Mouse (Mus musculus) ovary, postnatal 14 days (tissue): ENCODE measurements around the gene Birc5.
"Not testable (repeated sequence)": the region's sequence is repeated elsewhere in the genome, so short reads cannot be mapped to it uniquely, and the experiment has no call there.

Experiments
- DNase-seq: peaks from one replicate; pipeline ENCODE4 v3.0.0; 2022; ENCODE audit warnings: low spot score

Gene Birc5

GRCm38 (mm10) chr11:117848985-117849671, at the start of gene Birc5:
Gene Birc5, plus strand, starts transcription at chr11:117849251.
- DNase-seq = peak; percentile 93

- DNase-seq = no peak
Observed at GRCm38 (mm10) chr11:117800038-117800437, 49.0 kb upstream of the Birc5 start.

GRCm38 (mm10) chr11:117801650-117802049, 47.4 kb upstream of the Birc5 start:
- DNase-seq = no peak

GRCm38 (mm10) chr11:117803166-117803688, 45.8 kb upstream of the Birc5 start:
- no peak for DNase-seq

- DNase-seq = no peak
Observed at GRCm38 (mm10) chr11:117806781-117807180, 42.3 kb upstream of the Birc5 start.

GRCm38 (mm10) chr11:117809407-117810311, 39.4 kb upstream of the Birc5 start, which contains the start of the genes Gm20708 and Syngr2:
Gene Gm20708, plus strand, starts transcription at chr11:117809668.
Gene Syngr2, plus strand, starts transcription at chr11:117809668.
- DNase-seq = peak; percentile 58

GRCm38 (mm10) chr11:117810401-117811046, 38.5 kb upstream of the Birc5 start:
- peak; percentile 72 for DNase-seq

- DNase-seq = no peak
Observed at GRCm38 (mm10) chr11:117813867-117814266, 35.2 kb upstream of the Birc5 start.

GRCm38 (mm10) chr11:117814704-117815366, 34.2 kb upstream of the Birc5 start:
- DNase-seq = no peak

GRCm38 (mm10) chr11:117815850-117816249, 33.2 kb upstream of the Birc5 start:
- DNase-seq = not testable (repeated sequence)

GRCm38 (mm10) chr11:117816389-117816996, 32.6 kb upstream of the Birc5 start:
- no peak for DNase-seq

GRCm38 (mm10) chr11:117819095-117819494, 30.0 kb upstream of the Birc5 start:
- DNase-seq = no peak

GRCm38 (mm10) chr11:117820173-117820572, 28.9 kb upstream of the Birc5 start:
- no peak for DNase-seq

GRCm38 (mm10) chr11:117821868-117822267, 27.2 kb upstream of the Birc5 start:
- no peak for DNase-seq

GRCm38 (mm10) chr11:117822728-117823241, 26.3 kb upstream of the Birc5 start:
- no peak for DNase-seq

- DNase-seq = no peak
Observed at GRCm38 (mm10) chr11:117823411-117823810, 25.6 kb upstream of the Birc5 start.

GRCm38 (mm10) chr11:117824060-117824969, 24.7 kb upstream of the Birc5 start:
- peak; percentile 73 for DNase-seq

- no peak for DNase-seq
Observed at GRCm38 (mm10) chr11:117825333-117826101, 23.5 kb upstream of the Birc5 start, which contains the start of the genes Afmid and Tk1. Gene Afmid, plus strand, starts transcription at chr11:117825924. Gene Tk1, minus strand, starts transcription at chr11:117826092.

- no peak for DNase-seq
Observed at GRCm38 (mm10) chr11:117826164-117826563, 22.9 kb upstream of the Birc5 start.
